Mouse (Mus musculus) heart, postnatal 14 days (tissue): Measurements from ENCODE around the gene Gm13124. TPM values are rescaled to one million over a fixed set of nuclear protein-coding genes. Genes with fewer than 3 reads are reported as not detected.
"Not testable (repeated sequence)": the region's sequence is repeated elsewhere in the genome, so short reads cannot be mapped to it uniquely, and the experiment has no call there.

ENCODE experiments used
- DNase-seq, 2 experiments: peaks; one replicate each; pipeline ENCODE4 v3.0.0; 2021 to 2022
- intact Hi-C: fragments of 180-260 bp; cut with DNase I; formaldehyde crosslinking; loops from one replicate; pipeline ENCODE4 v1.15.1; 2025
- long read RNA-seq, 2 experiments: library from polyadenylated mRNA; stranded (forward); transcript quantifications; one replicate each; pipeline ENCODE4 v2.0.0; 2021
- total RNA-seq, 2 experiments: library from RNA; stranded (reverse); gene quantifications; 2 replicates each; pipeline ENCODE4 v1.2.3; 2021

The Gm13124 gene
- not detected for total RNA-seq
- long read RNA-seq, experiment 1, result 0 reads
- long read RNA-seq, experiment 2, result 0 reads

- intact Hi-C loops, result no loop called here
- no peak for DNase-seq
Observed at GRCm38 (mm10) chr4:144565034-144565433, at the start of gene Gm13124. Gene Gm13124 (minus strand): TSS chr4:144565134.

GRCm38 (mm10) chr4:144614586-144614985 lies 49.7 kb upstream of the Gm13124 start:
- DNase-seq, result no peak
- intact Hi-C loops, result loop anchor here (5.0 kb wide), 1 partner anchor 43 kb away; no protein-coding TSS in a partner anchor

- intact Hi-C loops, result loop anchor here (5.0 kb wide), 1 partner anchor 44 kb away; no protein-coding TSS in a partner anchor
- no peak for DNase-seq
Observed at GRCm38 (mm10) chr4:144613407-144613806, 48.5 kb upstream of the Gm13124 start, which contains the start of gene Aadacl4. Gene Aadacl4 (plus strand): TSS chr4:144613707.

- no peak for DNase-seq
- intact Hi-C loops, result no loop called here
Observed at GRCm38 (mm10) chr4:144592790-144593189, 27.9 kb upstream of the Gm13124 start.

- DNase-seq, intact Hi-C loops: not testable (repeated sequence)
Observed at GRCm38 (mm10) chr4:144586207-144586606, 21.3 kb upstream of the Gm13124 start.

GRCm38 (mm10) chr4:144567752-144568151 lies 2.8 kb upstream of the Gm13124 start:
- no peak for DNase-seq
- intact Hi-C loops, result no loop called here

- intact Hi-C loops, result no loop called here
- DNase-seq, result no peak
Observed at GRCm38 (mm10) chr4:144561205-144561604, 3.7 kb downstream of the Gm13124 start.

GRCm38 (mm10) chr4:144559792-144560191 lies 5.1 kb downstream of the Gm13124 start:
- intact Hi-C loops, result no loop called here
- no peak for DNase-seq

GRCm38 (mm10) chr4:144551156-144551555 lies 13.8 kb downstream of the Gm13124 start:
- intact Hi-C loops, result no loop called here
- DNase-seq, result no peak

- DNase-seq, intact Hi-C loops: not testable (repeated sequence)
Observed at GRCm38 (mm10) chr4:144545339-144545738, 19.6 kb downstream of the Gm13124 start.

- intact Hi-C loops, result no loop called here
Observed at GRCm38 (mm10) chr4:144544689-144545088, 20.2 kb downstream of the Gm13124 start.

GRCm38 (mm10) chr4:144519522-144519921 lies 45.4 kb downstream of the Gm13124 start, which contains the start of gene 9430007A20Rik:
Gene 9430007A20Rik (plus strand): TSS chr4:144519822.
- no peak for DNase-seq
- intact Hi-C loops, result no loop called here

More at GRCm38 (mm10) chr4:144544689-144545088, 20.2 kb downstream of the Gm13124 start:
- DNase-seq, result no peak

GRCm38 (mm10) chr4:144506518-144506917 lies 58.4 kb downstream of the Gm13124 start:
- no peak for DNase-seq

More at GRCm38 (mm10) chr4:144506518-144506917, 58.4 kb downstream of the Gm13124 start:
- intact Hi-C loops, result no loop called here

Other genes with a start within 250 kb of the Gm13124 start
- not detected for gene Gm13128, start 234.9 kb downstream of the Gm13124 start, total RNA-seq
- not detected for gene Gm13119, start 207.2 kb downstream of the Gm13124 start, total RNA-seq
- not detected for gene Pramef20, start 187.2 kb downstream of the Gm13124 start, total RNA-seq
- gene Pramef12, start 156.7 kb downstream of the Gm13124 start, total RNA-seq, result not detected
- not detected for gene 1700012P22Rik, start 126.4 kb downstream of the Gm13124 start, total RNA-seq
- not detected for gene Gm9944, start 111.8 kb downstream of the Gm13124 start, total RNA-seq
- gene Aadacl3, start 101.4 kb downstream of the Gm13124 start, total RNA-seq, result not detected
- not detected for gene 9430007A20Rik, start 45.3 kb downstream of the Gm13124 start, total RNA-seq
- gene Aadacl4, start 48.6 kb upstream of the Gm13124 start, total RNA-seq, result not detected
- not detected for gene Gm436, start 121.2 kb upstream of the Gm13124 start, total RNA-seq
- not detected for gene Gm13178, start 156.3 kb upstream of the Gm13124 start, total RNA-seq
- gene Gm438, start 221.4 kb upstream of the Gm13124 start, total RNA-seq, result not detected